Mouse (Mus musculus): Measurements from ENCODE around the gene Foxo6.

The Foxo6 gene

GRCm38 (mm10) chr4:120287290-120288111, at the start of gene Foxo6:
Gene Foxo6 (minus strand): TSS chr4:120287349.
- DNase-seq, result peak; percentile 98

- DNase-seq, result no peak
Observed at GRCm38 (mm10) chr4:120334316-120334715, 47.2 kb upstream of the Foxo6 start.

- no peak for DNase-seq
Observed at GRCm38 (mm10) chr4:120332934-120333421, 45.8 kb upstream of the Foxo6 start.

- DNase-seq, result no peak
Observed at GRCm38 (mm10) chr4:120332405-120332933, 45.3 kb upstream of the Foxo6 start.

- DNase-seq, result no peak
Observed at GRCm38 (mm10) chr4:120331992-120332391, 44.8 kb upstream of the Foxo6 start.

GRCm38 (mm10) chr4:120331541-120331940, 44.4 kb upstream of the Foxo6 start:
- DNase-seq, result no peak

- DNase-seq, result no peak
Observed at GRCm38 (mm10) chr4:120325748-120326147, 38.6 kb upstream of the Foxo6 start.

GRCm38 (mm10) chr4:120325051-120325450, 37.9 kb upstream of the Foxo6 start:
- DNase-seq, result no peak

- no peak for DNase-seq
Observed at GRCm38 (mm10) chr4:120323858-120324257, 36.7 kb upstream of the Foxo6 start.

- peak; percentile 47 for DNase-seq
Observed at GRCm38 (mm10) chr4:120323198-120323597, 36.0 kb upstream of the Foxo6 start.

GRCm38 (mm10) chr4:120317541-120317940, 30.4 kb upstream of the Foxo6 start:
- no peak for DNase-seq

GRCm38 (mm10) chr4:120316716-120317115, 29.6 kb upstream of the Foxo6 start:
- no peak for DNase-seq

- DNase-seq, result no peak
Observed at GRCm38 (mm10) chr4:120314571-120314970, 27.4 kb upstream of the Foxo6 start.

GRCm38 (mm10) chr4:120313309-120313708, 26.2 kb upstream of the Foxo6 start:
- DNase-seq, result no peak

- DNase-seq, result no peak
Observed at GRCm38 (mm10) chr4:120304580-120304979, 17.4 kb upstream of the Foxo6 start.

GRCm38 (mm10) chr4:120299287-120299686, 12.1 kb upstream of the Foxo6 start:
- DNase-seq, result no peak

- DNase-seq, result no peak
Observed at GRCm38 (mm10) chr4:120291106-120291822, 4.1 kb upstream of the Foxo6 start.

GRCm38 (mm10) chr4:120290486-120290885, 3.3 kb upstream of the Foxo6 start:
- no peak for DNase-seq

GRCm38 (mm10) chr4:120289181-120289965, 2.2 kb upstream of the Foxo6 start:
- no peak for DNase-seq

GRCm38 (mm10) chr4:120286761-120287241, 348 bp downstream of the Foxo6 start:
- DNase-seq, result no peak

- peak; percentile 2 for DNase-seq
Observed at GRCm38 (mm10) chr4:120285730-120286129, 1.4 kb downstream of the Foxo6 start.

- no peak for DNase-seq
Observed at GRCm38 (mm10) chr4:120285223-120285622, 1.9 kb downstream of the Foxo6 start.

- peak; percentile 10 for DNase-seq
Observed at GRCm38 (mm10) chr4:120284187-120284586, 3.0 kb downstream of the Foxo6 start.
